Mouse (Mus musculus): ENCODE measurements at regions not wholly inside any gene's neighbourhood (a gene's known extent, or its start where the extent isn't known, plus 50 kb on each side); places are given as distances from the start of the nearest gene placed in this dataset.

- TF ChIP-seq POLR2A (IDR thresholded peaks at IDR 0.05; ENCODE audit: control insufficient read depth, extremely low read depth, insufficient read depth, low read length, poor library complexity): no peak
- TF ChIP-seq CTCF (IDR thresholded peaks at IDR 0.05; ENCODE audit: borderline replicate concordance, control insufficient read depth, extremely low read depth, insufficient read depth, low read length, poor library complexity): no peak
Measured at GRCm38 (mm10) chr4:47577490-47577889, 103.0 kb downstream of the Sec61b start.
